Mouse (Mus musculus) hematopoietic stem cell, adult 5-6 weeks (primary cell): ENCODE data around the gene 1700003F12Rik. TPM values are rescaled to one million over a fixed set of nuclear protein-coding genes. Genes with fewer than 3 reads are reported as not detected.

Experiments
- ATAC-seq, 2 experiments: fragments of 125-278 bp in 1 of 2; replicated peaks in 1 of 2; 2 replicates each; pipeline ENCODE4 v1.8.0; 2016 to 2017; ENCODE audit warnings: inconsistent platforms in 2 of 2, mild to moderate bottlenecking in 2 of 2, moderate number of reproducible peaks in 2 of 2, low read depth in 1 of 2, moderate TSS enrichment in 1 of 2; ENCODE audit not compliant: low FRiP score in 2 of 2, poor library complexity in 2 of 2, severe bottlenecking in 2 of 2, insufficient read depth in 1 of 2, low TSS enrichment in 1 of 2
- total RNA-seq: library from RNA; stranded (forward); fragments of 172-1452, 232-1000 nt; gene quantifications from 2 replicates; pipeline ENCODE4 v1.2.3, GENCODE M21; 2017

1700003F12Rik gene
- not detected in 2 replicates for total RNA-seq

- ATAC-seq = no peak
Measured at GRCm38 (mm10) chr2:154546711-154547110, at the start of gene 1700003F12Rik. Gene 1700003F12Rik (plus strand): TSS chr2:154547085.

GRCm38 (mm10) chr2:154498571-154498970 is 48.3 kb upstream of the 1700003F12Rik start:
- ATAC-seq = no peak

- no peak for ATAC-seq
Measured at GRCm38 (mm10) chr2:154499717-154500247, 47.1 kb upstream of the 1700003F12Rik start.

DNA sequence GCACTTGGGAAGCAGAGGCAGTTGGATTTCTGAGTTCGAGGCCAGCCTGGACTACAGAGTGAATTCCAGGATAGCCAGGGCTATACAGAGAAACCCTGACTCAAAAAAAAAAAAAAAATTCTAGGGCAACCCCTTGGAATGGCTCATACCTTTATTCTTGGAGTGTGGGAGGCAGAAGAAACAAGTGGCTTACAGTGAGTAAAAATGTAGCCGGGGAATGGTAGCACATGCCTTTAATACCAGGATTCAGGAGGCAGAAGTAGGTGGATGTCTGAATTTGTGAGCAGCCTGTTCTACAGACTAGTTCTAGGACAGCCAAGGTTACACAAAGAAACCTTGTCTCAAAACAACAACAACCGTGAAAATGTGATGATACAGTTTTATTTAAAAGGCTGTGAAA is 46.1 kb upstream of the 1700003F12Rik start:
- no peak for ATAC-seq

- ATAC-seq = no peak
Measured at GRCm38 (mm10) chr2:154507076-154507475, 39.8 kb upstream of the 1700003F12Rik start.

DNA sequence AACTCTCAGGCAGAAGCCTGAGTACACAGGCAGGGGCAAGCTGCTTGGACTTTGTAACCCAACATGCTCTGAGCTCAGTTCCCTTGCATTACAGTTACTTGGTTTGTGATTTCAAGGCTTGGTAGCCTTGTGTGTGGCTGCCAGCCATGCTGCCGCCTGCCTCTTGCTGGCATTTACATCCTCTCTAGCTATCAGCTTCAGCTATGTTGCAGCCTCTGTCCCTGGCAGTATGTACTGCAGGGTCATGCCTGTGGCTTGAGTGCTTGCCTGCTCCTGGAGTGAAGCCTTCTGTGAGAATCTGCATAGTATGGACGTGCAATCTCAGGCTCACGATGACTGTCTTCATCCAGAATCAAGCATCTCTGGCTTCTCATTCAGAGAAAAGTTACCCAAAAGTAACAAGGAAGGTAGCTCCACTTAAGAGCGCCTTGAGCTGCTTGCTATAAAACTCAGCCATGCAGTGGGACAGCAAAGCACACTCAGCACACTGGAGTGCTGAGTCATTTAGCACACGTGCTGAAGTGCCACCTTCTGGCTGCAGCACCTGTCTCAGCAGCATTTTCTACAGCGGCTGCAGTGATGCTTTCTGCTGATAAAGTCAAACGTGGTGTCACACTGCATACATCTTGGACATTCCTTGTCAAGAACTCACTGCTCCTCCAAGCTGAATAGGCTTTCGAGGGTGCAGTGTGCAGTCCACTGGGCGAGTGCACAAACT is 39.2 kb upstream of the 1700003F12Rik start:
- ATAC-seq = peak; percentile 51 to 65

DNA sequence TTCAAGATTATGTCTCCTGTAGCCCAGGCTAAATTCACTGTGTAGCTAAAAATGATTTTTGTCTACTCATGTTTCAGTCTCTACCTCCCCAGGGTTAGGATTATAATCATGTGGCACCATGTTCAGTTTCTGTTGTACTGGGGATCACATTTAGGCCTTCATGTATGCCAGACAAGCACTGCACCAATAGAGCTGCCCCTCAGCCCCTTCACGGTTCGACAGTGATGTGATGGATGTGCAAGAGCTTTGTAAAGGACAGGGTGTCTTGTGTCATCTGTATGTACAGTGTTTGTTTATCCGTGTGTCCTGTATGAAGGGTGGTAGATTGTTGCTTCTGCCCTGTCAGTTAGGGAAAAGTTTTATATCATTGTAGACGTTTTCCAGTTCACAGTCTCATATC is 38.4 kb upstream of the 1700003F12Rik start:
- no peak for ATAC-seq

GRCm38 (mm10) chr2:154510141-154510540 is 36.7 kb upstream of the 1700003F12Rik start:
- no peak for ATAC-seq

- no peak for ATAC-seq
Measured at GRCm38 (mm10) chr2:154516944-154517343, 29.9 kb upstream of the 1700003F12Rik start.

GRCm38 (mm10) chr2:154517424-154517823 is 29.5 kb upstream of the 1700003F12Rik start:
- no peak for ATAC-seq

- ATAC-seq = no peak
Measured at GRCm38 (mm10) chr2:154521449-154521848, 25.4 kb upstream of the 1700003F12Rik start.

GRCm38 (mm10) chr2:154522334-154522733 is 24.6 kb upstream of the 1700003F12Rik start:
- no peak for ATAC-seq

DNA sequence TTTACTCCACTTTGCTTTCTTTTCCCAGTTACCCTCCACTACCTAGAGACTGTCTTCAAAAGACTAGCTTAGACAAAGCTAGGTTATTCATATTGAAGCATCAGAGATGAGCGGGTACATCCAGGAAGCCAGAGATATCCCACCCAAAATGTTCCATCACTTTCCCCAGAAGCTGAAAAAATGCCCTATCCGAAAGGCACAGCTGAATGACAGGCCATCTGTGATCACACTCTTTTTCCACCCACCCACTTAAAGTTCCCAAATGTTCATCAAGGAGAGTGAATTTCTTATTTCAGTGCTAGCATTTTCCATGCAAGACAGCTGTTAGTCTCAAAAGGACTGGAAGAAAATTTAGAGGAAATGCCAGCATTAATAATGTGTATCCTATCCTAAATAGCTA is 21.6 kb upstream of the 1700003F12Rik start:
- no peak for ATAC-seq

DNA sequence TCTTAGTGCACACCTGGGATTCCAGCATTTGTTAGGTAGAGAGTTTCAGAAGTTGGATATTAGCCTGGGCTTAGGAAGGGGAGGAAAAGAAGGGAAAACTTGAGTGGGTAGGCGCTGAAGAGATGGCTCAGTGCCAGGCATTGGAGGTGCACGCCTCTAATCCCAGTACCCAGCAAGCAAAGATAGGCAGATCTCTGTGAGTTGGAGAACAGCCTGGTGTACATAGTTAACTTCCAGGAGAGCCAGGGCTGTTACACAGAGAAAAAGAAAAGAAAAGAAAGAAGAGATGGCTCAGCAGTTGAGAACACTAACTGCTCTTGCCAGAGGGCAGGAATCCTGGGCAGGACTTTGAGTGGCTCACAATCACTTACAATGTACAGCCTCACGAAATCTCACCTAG is 20.4 kb upstream of the 1700003F12Rik start:
- ATAC-seq = no peak

- no peak for ATAC-seq
Measured at GRCm38 (mm10) chr2:154532888-154533287, 14.0 kb upstream of the 1700003F12Rik start.

GRCm38 (mm10) chr2:154534704-154535270 is 12.1 kb upstream of the 1700003F12Rik start:
- ATAC-seq = no peak

DNA sequence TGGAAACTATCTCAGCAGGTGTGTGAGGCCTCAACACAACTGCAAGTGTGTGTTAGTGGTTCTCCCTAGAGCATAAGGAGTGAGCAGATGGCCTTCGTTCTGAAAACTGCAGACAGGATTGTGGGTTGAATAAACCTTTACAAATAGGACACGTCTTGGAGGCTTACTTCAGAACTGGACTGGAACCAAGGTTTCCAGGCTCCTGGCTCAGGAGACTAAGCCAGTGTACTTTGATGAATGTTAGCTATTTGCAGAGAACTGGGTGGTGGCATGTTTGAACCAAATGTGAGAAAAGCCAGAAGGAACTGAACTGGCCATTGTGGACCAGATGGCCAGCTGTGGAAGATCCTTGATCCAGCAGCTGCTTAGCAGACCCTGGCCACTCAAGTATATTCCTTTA is 8.6 kb upstream of the 1700003F12Rik start:
- no peak for ATAC-seq

DNA sequence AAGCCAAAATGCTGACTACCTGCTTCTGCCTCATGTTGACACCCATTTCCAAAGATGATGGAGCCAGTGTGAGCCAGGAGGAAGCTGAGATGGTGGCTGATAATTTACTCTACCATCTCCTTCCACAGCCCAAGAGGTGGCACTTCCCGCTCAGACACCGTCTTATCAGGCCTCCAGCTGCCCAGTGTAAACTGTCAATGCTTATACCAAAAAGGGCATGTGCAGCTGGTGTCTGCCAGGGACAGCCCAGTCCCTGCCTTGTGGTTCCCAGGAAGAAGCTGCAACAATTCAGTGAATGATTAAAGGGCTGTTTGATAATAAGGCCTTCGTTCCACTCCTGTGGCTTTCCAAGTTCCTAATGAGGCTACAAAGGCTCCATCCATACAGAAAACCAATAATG is 8.2 kb upstream of the 1700003F12Rik start:
- no peak for ATAC-seq

DNA sequence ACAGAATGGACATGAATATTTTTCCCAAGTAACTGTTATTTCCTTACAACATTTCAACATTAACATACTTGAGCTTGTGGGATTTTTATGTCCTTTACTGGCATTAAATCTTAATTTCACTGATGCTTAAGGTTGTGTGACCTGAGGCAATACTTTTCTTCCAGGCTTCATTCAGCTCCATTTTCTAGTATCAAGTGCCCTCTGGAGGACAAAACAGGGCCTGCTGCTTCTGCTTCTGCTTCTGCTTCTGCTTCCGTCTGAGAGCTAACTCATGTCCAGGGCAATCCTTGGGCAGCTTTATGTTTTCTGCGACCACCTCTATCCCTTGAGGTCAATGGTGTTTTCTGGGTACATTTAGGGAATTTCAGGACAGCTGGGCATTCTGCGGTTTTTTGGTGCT is 7.2 kb upstream of the 1700003F12Rik start:
- peak; percentile 71; a peak in 3 of 4 replicates for ATAC-seq
